Mouse (Mus musculus) limb, embryonic 10.5 days (tissue): ENCODE results near the gene Gm21970. TPM values are rescaled to one million over a fixed set of nuclear protein-coding genes. Genes with fewer than 3 reads are reported as not detected.

Experiments
- DNase-seq: peaks from one replicate; pipeline ENCODE4 v3.0.0-alpha.2; 2017; ENCODE audit warnings: low spot score
- H3K27ac ChIP-seq: fragments of 300-500 bp; sonication (generic); 2 replicates; pipeline ENCODE4 v1.5.1; 2016; ENCODE audit warnings: mild to moderate bottlenecking
- H3K27me3 ChIP-seq: fragments of 300-500 bp; sonication (generic); 2 replicates; pipeline ENCODE4 v1.6.1; 2016; ENCODE audit warnings: low read depth, mild to moderate bottlenecking; ENCODE audit not compliant: poor library complexity, severe bottlenecking
- H3K36me3 ChIP-seq: fragments of 300-500 bp; sonication (generic); 2 replicates; pipeline ENCODE4 v1.6.1; 2016; ENCODE audit warnings: mild to moderate bottlenecking, moderate library complexity
- H3K4me1 ChIP-seq: fragments of 300-500 bp; sonication (generic); 2 replicates; pipeline ENCODE4 v1.6.1; 2016
- H3K4me3 ChIP-seq: fragments of 300-500 bp; sonication (generic); 2 replicates; pipeline ENCODE4 v1.5.1; 2016; ENCODE audit warnings: mild to moderate bottlenecking, moderate library complexity
- H3K9me3 ChIP-seq: fragments of 300-500 bp; sonication (generic); replicated peaks from 2 replicates; pipeline ENCODE4 v1.6.1; 2016; ENCODE audit warnings: mild to moderate bottlenecking
- WGBS: fragments of 180-500 bp; shearing (Covaris S2); methylation state at CpG from one replicate; pipeline ENCODE4 v1.1.7; 2016; 5-methylcytosine and 5-hydroxymethylcytosine counted together
- polyA plus RNA-seq: library from polyadenylated mRNA; unstranded; fragments of >200 nt; fragmentation: Nextera tagmentation; extraction: Ambion mirVana; gene quantifications from 2 replicates; pipeline ENCODE4 v1.2.1, GENCODE M21; 2016

The Gm21970 gene
- polyA plus RNA-seq, 1 experiment from 2014 or later: not detected

DNA sequence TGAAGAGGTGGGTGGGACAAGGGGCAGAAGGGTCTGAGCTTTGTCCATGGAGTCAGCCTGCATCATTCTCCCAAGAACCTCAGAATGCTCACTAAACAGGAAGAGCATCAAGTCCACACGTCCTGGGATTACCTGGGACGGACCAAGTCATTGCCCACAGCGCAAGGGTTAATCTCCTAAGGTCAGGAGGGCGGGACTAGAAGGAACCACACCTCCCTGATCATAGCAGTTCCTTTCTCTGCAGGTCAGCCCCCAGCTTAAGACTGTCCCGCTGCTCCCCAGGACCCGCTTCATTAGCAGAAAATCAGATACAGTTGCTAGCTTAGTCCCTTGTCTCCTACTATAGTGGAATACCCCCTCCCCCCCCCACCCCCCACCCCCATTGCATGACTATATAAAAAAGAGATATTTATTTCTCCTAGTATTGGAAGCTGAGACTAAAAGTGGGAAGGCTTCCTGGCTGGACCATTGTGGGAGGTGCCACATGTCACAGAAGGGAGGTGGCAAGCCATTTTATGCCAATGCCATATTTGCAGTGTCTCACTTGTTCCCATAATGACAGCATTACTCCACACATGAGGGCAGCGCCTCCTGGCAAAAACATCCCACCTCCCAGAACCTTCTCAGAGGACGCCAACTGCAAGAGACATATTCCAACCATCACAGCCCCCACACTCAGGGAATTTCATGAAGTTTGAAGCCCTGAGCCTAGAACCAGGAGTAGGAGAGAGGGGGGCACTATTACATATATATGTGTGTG, 4.3 kb downstream of the Gm21970 start:
- 60% methylated on average over 8 of the region's 8 CpGs for WGBS

DNA sequence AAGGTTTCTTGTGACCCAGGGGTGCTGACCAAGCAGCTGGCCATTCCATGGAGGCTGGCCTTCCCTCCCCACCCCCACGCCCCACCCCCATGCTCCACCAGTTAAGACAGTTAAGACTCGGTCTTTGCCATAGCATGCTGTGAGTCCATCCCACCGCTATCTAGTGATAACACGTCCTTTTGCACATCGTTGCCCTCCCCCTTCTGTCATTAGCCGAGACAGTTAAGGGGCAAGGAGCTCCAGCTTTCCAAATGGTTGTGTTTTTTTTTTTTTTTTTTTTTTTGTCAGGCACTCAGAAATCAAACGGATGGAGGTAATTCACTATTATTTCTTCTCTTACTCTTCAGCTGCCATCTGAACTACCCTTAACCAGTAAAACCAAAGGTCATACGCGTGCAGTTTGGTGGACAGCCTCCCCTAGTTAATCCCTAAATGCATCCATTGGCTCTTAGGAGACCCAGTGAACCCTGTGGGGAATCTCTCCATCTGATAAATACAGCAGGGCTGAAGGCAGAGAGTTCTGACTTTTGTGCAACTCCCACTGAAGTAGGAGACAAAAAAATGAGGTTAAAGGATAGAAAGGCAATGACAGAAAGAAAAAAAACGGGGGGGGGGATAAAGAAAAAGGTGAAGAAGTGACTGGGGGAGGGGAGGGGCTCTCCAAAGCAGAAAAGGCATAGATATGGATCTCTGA, 5.5 kb downstream of the Gm21970 start:
- H3K27me3 ChIP-seq: no peaks in the 10 kb centered on the region
- no peaks in the 10 kb centered on the region for H3K4me1 ChIP-seq
- no peak overlapping the region for H3K4me3 ChIP-seq
- no peak for DNase-seq
- WGBS: 76% methylated on average over 10 of the region's 10 CpGs
- H3K9me3 ChIP-seq: no peaks in the 10 kb centered on the region
- H3K27ac ChIP-seq: no peak overlapping the region
- peaks cover 59% of the 10 kb centered on the region for H3K36me3 ChIP-seq

More for the DNA sequence above, 4.3 kb downstream of the Gm21970 start:
- Histone ChIP-seq H3K9me3 (no peaks in the 10 kb centered on the region), H3K27ac (no peak overlapping the region), H3K4me3 (no peak overlapping the region), H3K27me3 (no peaks in the 10 kb centered on the region), H3K36me3 (peaks cover 69% of the 10 kb centered on the region), H3K4me1 (no peaks in the 10 kb centered on the region)
- DNase-seq: no peak

- 94% methylated on average over 12 of the region's 12 CpGs for whole genome bisulfite sequencing
- Histone ChIP-seq H3K4me3 (no peak overlapping the region), H3K27ac (no peak overlapping the region), H3K27me3 (no peaks in the 10 kb centered on the region), H3K36me3 (peaks cover 59% of the 10 kb centered on the region), H3K9me3 (no peaks in the 10 kb centered on the region), H3K4me1 (no peaks in the 10 kb centered on the region)
- no peak for DNase-seq
These were observed 6.5 kb downstream of the Gm21970 start for GRCm38 (mm10) chr16:91398030-91398429.

DNA sequence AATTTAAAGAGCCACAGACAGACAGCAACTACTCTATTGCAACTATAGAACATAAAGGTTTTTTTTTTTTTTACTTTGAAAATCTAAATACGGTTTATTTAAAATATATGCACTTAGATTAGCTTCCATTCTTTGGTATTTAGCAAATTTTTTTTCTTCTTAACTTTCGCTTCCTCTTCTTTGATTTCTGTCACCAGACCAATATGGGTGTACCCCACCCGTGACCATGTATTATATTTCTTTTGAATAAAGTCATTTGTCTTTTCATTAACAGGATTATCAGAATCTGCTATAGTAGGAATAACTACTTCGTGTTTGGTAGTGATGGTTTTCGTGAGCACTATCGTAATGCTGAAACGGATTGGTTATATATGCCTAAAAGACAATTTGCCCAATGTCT, 7.4 kb downstream of the Gm21970 start:
- H3K36me3 ChIP-seq: peaks cover 58% of the 10 kb centered on the region
- 93% methylated on average over 7 of the region's 7 CpGs for WGBS
- no peaks in the 10 kb centered on the region for H3K27me3 ChIP-seq
- no peak for DNase-seq
- no peak overlapping the region for H3K4me3 ChIP-seq
- H3K27ac ChIP-seq: no peak overlapping the region
- H3K9me3 ChIP-seq: no peaks in the 10 kb centered on the region
- no peaks in the 10 kb centered on the region for H3K4me1 ChIP-seq

DNA sequence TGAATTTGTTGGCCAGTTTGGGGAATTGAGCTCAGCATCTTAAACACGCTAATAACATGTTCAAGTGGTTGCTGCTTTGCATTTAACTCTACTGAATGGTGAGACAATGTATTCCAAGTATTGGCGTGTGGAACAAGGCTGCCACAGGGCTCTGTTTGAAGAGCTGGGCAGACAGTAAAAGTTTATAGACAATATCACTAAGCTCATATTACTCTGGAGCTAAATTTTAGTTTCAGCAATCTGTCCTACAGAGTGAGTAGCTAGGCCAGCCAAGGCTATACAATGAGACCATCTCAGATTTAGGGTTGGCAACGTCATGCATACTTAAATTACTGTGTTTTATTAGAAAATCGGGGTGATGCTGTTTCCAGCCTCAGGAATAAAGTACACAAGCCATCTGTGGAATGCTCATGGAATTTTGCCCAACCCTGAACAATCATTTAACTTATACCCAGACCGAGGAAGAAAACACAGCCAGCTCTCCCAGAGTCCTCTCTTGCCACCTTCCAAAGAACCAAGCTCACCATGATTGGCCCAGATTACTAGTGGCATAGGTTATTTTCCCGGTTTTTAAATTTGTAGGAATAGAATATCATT, 10.1 kb downstream of the Gm21970 start:
- H3K4me1 ChIP-seq: peaks cover 13% of the 10 kb centered on the region
- H3K27ac ChIP-seq: no peak overlapping the region
- DNase-seq: no peak
- 89% methylated on average over 6 of the region's 6 CpGs for WGBS
- peaks cover 42% of the 10 kb centered on the region for H3K36me3 ChIP-seq
- no peaks in the 10 kb centered on the region for H3K27me3 ChIP-seq
- H3K4me3 ChIP-seq: no peak overlapping the region
- no peaks in the 10 kb centered on the region for H3K9me3 ChIP-seq

DNA sequence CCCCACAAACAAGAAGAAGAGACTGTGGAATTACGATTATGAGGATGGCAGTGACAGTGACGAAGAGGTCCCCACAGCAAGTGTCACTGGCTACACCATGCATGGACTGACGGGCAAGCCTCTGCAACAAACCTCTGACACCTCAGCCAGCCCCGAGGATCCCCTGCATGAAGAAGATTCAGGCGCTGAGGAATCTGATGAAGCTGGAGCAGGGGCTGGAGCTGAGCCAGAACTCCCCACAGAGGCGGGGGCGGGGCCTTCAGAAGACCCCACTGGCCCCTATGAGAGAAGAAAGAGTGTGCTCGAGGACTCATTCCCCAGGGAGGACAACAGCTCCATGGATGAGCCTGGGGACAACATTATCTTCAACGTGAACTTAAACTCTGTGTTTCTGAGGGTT, 12.3 kb downstream of the Gm21970 start:
- H3K27ac ChIP-seq: no peak overlapping the region
- H3K4me1 ChIP-seq: peaks cover 18% of the 10 kb centered on the region
- H3K27me3 ChIP-seq: no peaks in the 10 kb centered on the region
- no peaks in the 10 kb centered on the region for H3K9me3 ChIP-seq
- DNase-seq: no peak
- peaks cover 34% of the 10 kb centered on the region for H3K36me3 ChIP-seq
- 82% methylated on average over 9 of the region's 9 CpGs for WGBS
- no peak overlapping the region for H3K4me3 ChIP-seq

DNA sequence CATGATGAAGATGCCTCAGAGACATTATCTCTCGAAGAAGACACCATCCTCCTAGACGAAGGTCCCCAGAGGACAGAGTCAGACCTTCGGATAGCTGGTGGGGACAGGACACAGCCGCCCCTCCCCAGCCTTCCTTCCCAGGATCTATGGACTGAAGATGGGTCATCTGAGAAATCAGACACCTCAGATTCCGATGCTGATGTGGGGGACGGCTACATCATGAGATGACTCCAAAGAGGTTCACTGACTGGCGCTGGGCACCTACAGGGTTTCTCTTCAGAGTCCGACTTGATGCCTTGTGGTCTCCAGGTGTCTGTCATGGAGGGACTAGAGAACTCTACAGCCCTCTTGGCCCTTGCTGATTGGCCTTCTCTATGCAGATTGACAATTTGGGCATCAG, 12.7 kb downstream of the Gm21970 start:
- H3K27ac ChIP-seq: no peak overlapping the region
- no peak overlapping the region for H3K4me3 ChIP-seq
- no peaks in the 10 kb centered on the region for H3K27me3 ChIP-seq
- DNase-seq: no peak
- H3K4me1 ChIP-seq: peaks cover 18% of the 10 kb centered on the region
- WGBS: 90% methylated on average over 8 of the region's 8 CpGs
- no peaks in the 10 kb centered on the region for H3K9me3 ChIP-seq
- peaks cover 34% of the 10 kb centered on the region for H3K36me3 ChIP-seq

DNA sequence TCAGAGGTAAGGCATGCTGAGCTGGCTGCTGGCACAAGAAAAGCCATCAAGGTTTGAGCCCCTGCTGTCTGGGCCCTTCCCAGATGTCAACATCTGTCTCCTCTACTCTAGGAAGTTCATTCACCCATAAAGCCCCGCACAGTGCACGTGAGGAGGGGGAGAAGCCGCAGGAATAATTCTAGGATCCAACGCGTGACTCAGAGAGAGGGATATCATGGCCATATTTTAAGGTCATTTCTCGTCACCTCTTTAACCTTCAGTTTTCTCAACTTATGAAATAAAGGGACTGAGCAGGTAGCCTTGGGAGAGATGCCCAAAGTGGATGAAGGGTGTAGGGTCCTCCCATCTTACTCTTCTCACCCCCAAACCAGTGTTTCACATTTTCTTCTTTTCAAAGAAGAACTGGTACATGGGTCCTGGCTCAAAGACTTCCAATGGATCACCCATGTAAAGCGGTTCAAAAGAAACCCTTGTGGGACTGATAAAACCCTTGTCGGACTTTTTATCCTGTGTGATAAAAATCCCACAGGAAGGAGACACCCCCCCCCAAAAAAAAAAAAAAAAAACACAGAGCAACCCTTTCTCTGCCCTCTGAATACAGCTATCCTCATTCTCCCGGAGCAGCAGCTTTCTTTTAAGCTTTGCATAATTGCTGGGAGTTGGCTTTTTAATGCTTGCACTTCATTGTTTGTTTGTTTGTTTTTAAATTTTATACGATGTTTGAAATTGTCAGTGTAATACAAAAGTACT, 13.5 kb downstream of the Gm21970 start:
- no peak for DNase-seq
- Histone ChIP-seq H3K27ac (no peak overlapping the region), H3K9me3 (no peaks in the 10 kb centered on the region), H3K4me3 (no peak overlapping the region), H3K4me1 (peaks cover 18% of the 10 kb centered on the region), H3K27me3 (no peaks in the 10 kb centered on the region), H3K36me3 (peaks cover 34% of the 10 kb centered on the region)
- WGBS: 80% methylated on average over 10 of the region's 10 CpGs

DNA sequence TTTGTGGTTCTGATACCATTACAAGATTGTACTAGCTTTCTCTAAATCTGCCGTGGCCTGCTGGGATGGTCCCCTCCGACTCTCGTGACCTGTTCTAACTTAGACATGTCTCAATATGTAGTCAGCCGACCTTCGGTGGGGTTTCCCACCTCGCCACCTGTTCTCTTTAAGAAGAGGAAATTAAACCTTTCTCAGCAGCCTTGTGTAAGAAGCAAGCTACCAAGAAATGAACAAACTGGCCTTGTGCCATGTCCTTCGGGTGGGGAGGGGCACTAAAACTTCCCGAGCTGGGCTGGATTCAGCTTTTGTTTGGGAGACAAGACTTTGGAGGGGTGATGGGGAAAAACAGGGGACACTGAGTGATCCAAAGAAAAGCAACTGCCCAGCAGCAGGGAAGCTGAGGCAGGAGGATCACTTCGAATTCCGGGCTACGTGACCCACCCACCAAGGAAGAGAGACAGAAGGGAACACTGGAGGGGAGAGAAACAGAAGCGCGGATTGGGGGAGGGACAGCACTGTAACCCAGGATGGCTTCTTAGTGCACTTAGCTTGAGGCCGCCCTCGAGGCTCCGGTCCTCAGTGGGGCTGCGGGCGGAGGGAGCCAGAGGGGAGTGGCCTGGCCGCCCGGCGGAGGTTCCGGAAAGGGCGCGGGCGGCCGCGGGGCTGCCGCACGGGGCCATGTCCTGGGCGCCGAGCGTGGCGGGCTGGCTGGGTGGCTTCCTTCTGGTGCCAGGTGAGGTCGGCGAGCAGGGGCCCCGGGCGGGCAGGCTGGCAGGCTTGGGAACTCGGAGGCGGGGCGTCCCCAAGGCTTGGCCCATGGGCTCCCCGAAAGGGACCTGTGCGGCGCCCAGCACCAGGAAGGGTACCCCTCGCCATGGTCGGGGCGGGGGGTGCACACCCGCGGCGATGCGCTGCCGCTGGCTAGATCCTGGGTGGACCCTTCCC, 14.4 kb downstream of the Gm21970 start, which contains the start of gene Il10rb:
Gene Il10rb (plus strand): TSS at position 525 of the 945 bp plus-strand sequence.
- Histone ChIP-seq H3K27ac (peak within 1 kb of the TSS; percentile 85), H3K36me3 (peaks cover 27% of the 10 kb centered on the region), H3K27me3 (no peaks in the 10 kb centered on the region), H3K4me3 (peak within 1 kb of the TSS; percentile 79), H3K9me3 (no peaks in the 10 kb centered on the region), H3K4me1 (peaks cover 26% of the 10 kb centered on the region)
- peak; percentile 72 for DNase-seq
- 7% methylated on average over 51 of the region's 51 CpGs for WGBS

GRCm38 (mm10) chr16:91406585-91407220, 15.2 kb downstream of the Gm21970 start:
- Histone ChIP-seq H3K9me3 (no peaks in the 10 kb centered on the region), H3K27ac (peak overlapping the region; percentile 85), H3K36me3 (peaks cover 27% of the 10 kb centered on the region), H3K27me3 (no peaks in the 10 kb centered on the region), H3K4me1 (peaks cover 29% of the 10 kb centered on the region), H3K4me3 (peak overlapping the region; percentile 79)
- WGBS: 2% methylated on average over 13 of the region's 13 CpGs
- peak; percentile 41 for DNase-seq

- Histone ChIP-seq H3K4me1 (peaks cover 21% of the 10 kb centered on the region), H3K4me3 (no peak overlapping the region), H3K27me3 (no peaks in the 10 kb centered on the region), H3K27ac (no peak overlapping the region), H3K9me3 (no peaks in the 10 kb centered on the region), H3K36me3 (no peaks in the 10 kb centered on the region)
- no peak for DNase-seq
- 45% methylated on average over 12 of the region's 12 CpGs for WGBS
These were observed 21.8 kb downstream of the Gm21970 start for GRCm38 (mm10) chr16:91413102-91413844.
